Mouse (Mus musculus): Measurements from ENCODE around the gene Lyrm4.

DNA sequence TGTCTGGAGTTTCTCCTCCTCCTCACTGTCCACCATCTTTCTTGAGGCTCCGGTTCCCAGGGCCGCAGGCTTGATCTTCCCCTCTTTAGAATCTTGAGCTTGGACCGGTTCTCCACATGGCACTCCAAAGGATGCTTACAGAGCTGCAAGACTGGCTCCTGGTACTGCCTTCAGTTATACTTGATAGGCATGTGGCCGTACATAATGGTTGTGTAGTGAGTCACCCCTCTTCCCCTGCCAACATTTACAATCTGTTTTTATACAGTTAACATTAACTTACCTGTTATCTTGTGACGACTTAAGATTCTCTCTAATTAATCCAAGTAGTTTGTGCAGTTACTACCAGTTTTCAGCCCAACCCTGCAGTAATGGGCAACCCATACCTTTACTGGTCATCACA, 46.1 kb upstream of the Lyrm4 start:
- TF ChIP-seq CTCF (IDR thresholded peaks at IDR 0.05 in 2 of 3, conservative IDR thresholded peaks at IDR 0.05 in 1 of 3; ENCODE audit: control insufficient read depth in 1 of 3, insufficient read depth in 1 of 3, low read depth in 2 of 3, low read length in 3 of 3, poor library complexity in 1 of 3, severe bottlenecking in 1 of 3) (no peak), HCFC1 (IDR thresholded peaks at IDR 0.05; ENCODE audit: low read depth, low read length) (no peak), ELF1 (IDR thresholded peaks at IDR 0.05; ENCODE audit: low read depth, low read length) (no peak), POLR2A (IDR thresholded peaks at IDR 0.05; ENCODE audit: control insufficient read depth in 1 of 2, insufficient read depth in 1 of 2, low read depth in 1 of 2, low read length in 2 of 2, poor library complexity in 1 of 2) (no peak), SMC3 (IDR thresholded peaks at IDR 0.05; ENCODE audit: low read depth, low read length) (no peak), NELFE (IDR thresholded peaks at IDR 0.05; ENCODE audit: low read depth, low read length) (no peak), TCF12 (IDR thresholded peaks at IDR 0.05; ENCODE audit: low read depth, low read length) (no peak), ZKSCAN1 (IDR thresholded peaks at IDR 0.05; ENCODE audit: low read depth, low read length) (no peak)
